In the genomic region with DNA sequence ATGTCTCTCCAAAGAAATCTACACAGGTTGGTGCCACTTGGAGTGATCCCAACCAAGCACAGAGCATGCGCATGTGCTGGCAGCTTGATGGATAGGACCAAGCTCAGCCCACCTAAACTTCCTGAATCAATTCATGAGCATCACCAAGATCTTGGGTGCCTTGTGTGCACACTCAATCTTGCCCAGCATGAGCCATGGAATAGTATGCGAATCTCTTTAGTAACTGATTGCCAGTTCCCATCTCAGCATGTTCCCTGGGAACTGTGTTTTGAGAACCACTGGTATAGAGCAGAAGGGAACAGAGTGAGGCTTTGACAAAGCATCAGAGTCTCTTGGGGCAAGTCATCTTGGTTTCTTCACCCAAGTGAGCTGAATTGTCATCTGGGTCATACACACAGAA, we compare ENCODE assay signal across 21 mouse cellular contexts.
DNase-seq lines count a peak whose midpoint lies in the region; ATAC-seq lines count a peak whose summit lies in the region.
"Had no signal": no experiment of that assay in that cellular context is flagged by ENCODE, and none has a peak within 500 bp of the region (broad histone marks: within the 10 kb centered on the region; RNA-seq: fewer than 3 reads in every experiment).

No protein-coding gene starts in this region.

- ATAC-seq in megakaryocyte-erythroid progenitor cell, adult 5-6 weeks (replicated peaks; ENCODE audit: low FRiP score, low TSS enrichment, poor library complexity, severe bottlenecking): no peak
- ATAC-seq: activated CD4-positive, CD25-positive, alpha-beta regulatory T cell, adult 4 months; CD4-positive, CD25-positive, alpha-beta regulatory T cell, adult 4 months; Patski had no signal

- DNase-seq in heart, adult 11 months: peak; percentile 83
- DNase-seq in heart, adult 9 months (ENCODE audit: low spot score in 2 of 2): no peak
- DNase-seq in ES-CJ7 (ENCODE audit: low read depth, low spot score) (peak; percentile 2), ZHBTc4 (ENCODE audit: low read depth, low spot score) (peak; percentile 6)
- DNase-seq in embryo, embryonic 10.5 days (ENCODE audit: low spot score): no peak
- DNase-seq: adrenal gland, adult 2 months; adrenal gland, adult 8-10 months; adrenal gland, postnatal 10 days; adrenal gland, postnatal 14 days; adrenal gland, postnatal 25 days; adrenal gland, postnatal 36 days; B cell, adult 2 months; cerebellum, adult 11 months; cerebellum, adult 11-12 months; cerebellum, adult 18-20 months; cerebellum, adult 2 months; cerebellum, adult 8-10 months had no signal

Comparison
In these comparisons a context has a peak if more than half of its experiments do, and no peak if none do; other contexts are left out.
1. DNase-seq: peak in heart, adult 11 months (single experiment), ES-CJ7 (single experiment) and ZHBTc4 (single experiment); none in heart, adult 9 months (0 of 2) and embryo, embryonic 10.5 days (single experiment).